Mouse (Mus musculus) ES-CJ7 (cell line): ENCODE measurements around the gene Rasl11b.

Experiments
- DNase-seq: peaks from one replicate; pipeline ENCODE4 v3.0.0; 2011; ENCODE audit warnings: low read depth, low spot score

Rasl11b gene

GRCm38 (mm10) chr5:74211346-74211745 lies 16.3 kb downstream of the Rasl11b start:
- no peak for DNase-seq

GRCm38 (mm10) chr5:74214501-74215110 lies 19.5 kb downstream of the Rasl11b start:
- DNase-seq, result no peak

- no peak for DNase-seq
Measured at GRCm38 (mm10) chr5:74215125-74215524, 20.0 kb downstream of the Rasl11b start.

- DNase-seq, result no peak
Measured at GRCm38 (mm10) chr5:74218524-74218923, 23.4 kb downstream of the Rasl11b start.

GRCm38 (mm10) chr5:74222626-74223025 lies 27.5 kb downstream of the Rasl11b start:
- no peak for DNase-seq

- DNase-seq, result no peak
Measured at GRCm38 (mm10) chr5:74224480-74224879, 29.4 kb downstream of the Rasl11b start.

GRCm38 (mm10) chr5:74226183-74226582 lies 31.1 kb downstream of the Rasl11b start:
- DNase-seq, result no peak

- DNase-seq, result no peak
Measured at GRCm38 (mm10) chr5:74227352-74227751, 32.3 kb downstream of the Rasl11b start.

GRCm38 (mm10) chr5:74228938-74229337 lies 33.9 kb downstream of the Rasl11b start:
- DNase-seq, result no peak

- no peak for DNase-seq
Measured at GRCm38 (mm10) chr5:74229775-74230413, 34.8 kb downstream of the Rasl11b start.

GRCm38 (mm10) chr5:74230525-74230924 lies 35.4 kb downstream of the Rasl11b start:
- no peak for DNase-seq

- DNase-seq, result no peak
Measured at GRCm38 (mm10) chr5:74233808-74234207, 38.7 kb downstream of the Rasl11b start.

- no peak for DNase-seq
Measured at GRCm38 (mm10) chr5:74239369-74239768, 44.3 kb downstream of the Rasl11b start.

GRCm38 (mm10) chr5:74240298-74240697 lies 45.2 kb downstream of the Rasl11b start:
- DNase-seq, result no peak

- DNase-seq, result no peak
Measured at GRCm38 (mm10) chr5:74240926-74241680, 46.0 kb downstream of the Rasl11b start.

- no peak for DNase-seq
Measured at GRCm38 (mm10) chr5:74242654-74243053, 47.6 kb downstream of the Rasl11b start.

GRCm38 (mm10) chr5:74244406-74245019 lies 49.4 kb downstream of the Rasl11b start:
- DNase-seq, result no peak

- no peak for DNase-seq
Measured at GRCm38 (mm10) chr5:74245641-74246145, 50.6 kb downstream of the Rasl11b start.

GRCm38 (mm10) chr5:74246453-74246852 lies 51.4 kb downstream of the Rasl11b start:
- DNase-seq, result no peak

- no peak for DNase-seq
Measured at GRCm38 (mm10) chr5:74246971-74247370, 51.9 kb downstream of the Rasl11b start.
